Mouse (Mus musculus) CH12.LX (cell line): ENCODE measurements around the gene Zfp414.

ENCODE experiments used
- CTCF ChIP-seq, 2 experiments: IDR thresholded peaks in 1 of 2; conservative IDR thresholded peaks in 1 of 2; 2 replicates each; pipeline ENCODE4 v1.5.1; 2011 to 2012; ENCODE audit warnings: low read depth in 2 of 2, low read length in 2 of 2, improper control_type of control experiment in 1 of 2, inconsistent platforms in 1 of 2, mild to moderate bottlenecking in 1 of 2, moderate library complexity in 1 of 2
- MAX ChIP-seq: IDR thresholded peaks from 2 replicates; pipeline ENCODE4 v1.6.1; 2011; ENCODE audit warnings: low read length, improper control_type of control experiment
- NELFE ChIP-seq: IDR thresholded peaks from 2 replicates; pipeline ENCODE4 v1.6.1; 2011; ENCODE audit warnings: low read depth, low read length, improper control_type of control experiment
- RAD21 ChIP-seq: IDR thresholded peaks from 2 replicates; pipeline ENCODE4 v1.6.1; 2011; ENCODE audit warnings: low read depth, mild to moderate bottlenecking, low read length, improper control_type of control experiment, moderate library complexity
- TCF12 ChIP-seq: IDR thresholded peaks from 2 replicates; pipeline ENCODE4 v1.6.1; 2014; ENCODE audit warnings: low read depth, mild to moderate bottlenecking, inconsistent platforms, low read length, improper control_type of control experiment

GRCm38 (mm10) chr17:33601947-33602346 is 26.9 kb upstream of the Zfp414 start:
- TF ChIP-seq CTCF (conservative IDR thresholded peaks at IDR 0.05 in 1 of 2, IDR thresholded peaks at IDR 0.05 in 1 of 2; ENCODE audit: low read depth in 2 of 2, low read length in 2 of 2) (no peak), TCF12 (no peak), MAX (no peak), RAD21 (no peak), NELFE (no peak)
